Mouse (Mus musculus) brain, embryonic 14.5 days (tissue): ENCODE data around the gene Tgoln1.

ENCODE experiments used
- CTCF ChIP-seq: fragments of 200-500 bp; IDR thresholded peaks from 2 replicates; pipeline ENCODE4 v1.5.1; 2012; ENCODE audit warnings: inconsistent platforms, mild to moderate bottlenecking, moderate library complexity, borderline replicate concordance; ENCODE audit not compliant: insufficient read depth, insufficient read length; ENCODE audit errors: extremely low read depth
- POLR2A ChIP-seq: fragments of 200-500 bp; IDR thresholded peaks from 2 replicates; pipeline ENCODE4 v1.6.1; 2012; ENCODE audit warnings: mild to moderate bottlenecking, inconsistent platforms, borderline replicate concordance; ENCODE audit not compliant: poor library complexity, insufficient read depth, insufficient read length, severe bottlenecking; ENCODE audit errors: extremely low read depth

- TF ChIP-seq CTCF (no peak), POLR2A (no peak)
Observed at GRCm38 (mm10) chr6:72641218-72641954, 24.6 kb upstream of the Tgoln1 start.
